Mouse (Mus musculus): ENCODE measurements around the gene Gm10097. TPM values are rescaled to one million over a fixed set of nuclear protein-coding genes. Genes with fewer than 3 reads are reported as not detected.

Gene Gm10097
- total RNA-seq (2012; rRNA removed): not detected in 2 replicates
- total RNA-seq (2014; rRNA removed): not detected in 2 replicates
- not detected in 2 replicates for polyA plus RNA-seq (2012; ENCODE audit: insufficient read length, low read depth)

GRCm38 (mm10) chr10:5068676-5069265 is at the start of gene Gm10097:
Gm10097 (plus strand) TSS chr10:5069192.
- no peaks in the 10 kb centered on the region for H3K9me3 ChIP-seq (replicated peaks; ENCODE audit: low read length)
- H3K27me3 ChIP-seq (replicated peaks): no peaks in the 10 kb centered on the region
- H3K9ac ChIP-seq (ENCODE audit: insufficient read depth, low read depth): no peak within 1 kb of the TSS
- in situ Hi-C loops (cut with MboI; ENCODE audit: low pct_ligation_motif_present, low pct_unique_long_range_greater_than_20kb, low sequenced_read_pairs): no loop called here
- no peak within 1 kb of the TSS for H3K4me2 ChIP-seq (ENCODE audit: insufficient read depth, low read depth, poor library complexity, severe bottlenecking)
- H3K36me3 ChIP-seq (replicated peaks in 1 of 2; ENCODE audit: control insufficient read depth in 1 of 2, insufficient read depth in 1 of 2, low read length in 1 of 2): peaks cover 0 to 11% of the 10 kb centered on the region in 2 experiments
- DNase-seq (ENCODE audit: extremely low read depth): no peak
- no peaks in the 10 kb centered on the region for H3K4me1 ChIP-seq (ENCODE audit: control insufficient read depth in 1 of 2, insufficient read depth in 2 of 2)
- dilution Hi-C loops (cut with MboI; ENCODE audit: extremely low pct_ligation_motif_present, extremely low pct_unique_long_range_greater_than_20kb, low sequenced_read_pairs): no loop called here
- H3K27ac ChIP-seq (ENCODE audit: insufficient read depth, low read depth): no peak within 1 kb of the TSS
- H3K79me2 ChIP-seq (replicated peaks; ENCODE audit: control insufficient read depth, extremely low read depth, insufficient read depth, poor library complexity, severe bottlenecking): no peaks in the 10 kb centered on the region
- no peak within 1 kb of the TSS for H3K4me3 ChIP-seq (replicated peaks in 1 of 3; ENCODE audit: low read depth in 2 of 3, low read length in 2 of 3, poor library complexity in 1 of 3)
- TF ChIP-seq USF2 (conservative IDR thresholded peaks at IDR 0.05; ENCODE audit: low read depth, low read length): no peak
- TF ChIP-seq POLR2AphosphoS2 (IDR thresholded peaks at IDR 0.05; ENCODE audit: low read depth, low read length): no peak
- TF ChIP-seq USF1 (IDR thresholded peaks at IDR 0.05; ENCODE audit: low read depth, low read length): no peak
- no peak for TF ChIP-seq POLR2A (IDR thresholded peaks at IDR 0.05; ENCODE audit: low read depth, low read length)
- TF ChIP-seq JUND (conservative IDR thresholded peaks at IDR 0.05; ENCODE audit: low read depth, low read length): no peak

GRCm38 (mm10) chr10:5025906-5026305 is 43.1 kb upstream of the Gm10097 start:
- Histone ChIP-seq H3K4me1 (ENCODE audit: control insufficient read depth in 1 of 2, insufficient read depth in 2 of 2) (no peaks in the 10 kb centered on the region), H3K27me3 (replicated peaks) (no peaks in the 10 kb centered on the region), H3K4me3 (replicated peaks in 1 of 3; ENCODE audit: low read depth in 2 of 3, low read length in 2 of 3, poor library complexity in 1 of 3) (no peak overlapping the region), H3K36me3 (replicated peaks in 1 of 2; ENCODE audit: control insufficient read depth in 1 of 2, insufficient read depth in 1 of 2, low read length in 1 of 2) (peaks cover 0 to 7% of the 10 kb centered on the region in 2 experiments), H3K4me2 (ENCODE audit: insufficient read depth, low read depth, poor library complexity, severe bottlenecking) (no peak overlapping the region), H3K9me3 (replicated peaks; ENCODE audit: low read length) (no peaks in the 10 kb centered on the region), H3K27ac (ENCODE audit: insufficient read depth, low read depth) (no peak overlapping the region), H3K79me2 (replicated peaks; ENCODE audit: control insufficient read depth, extremely low read depth, insufficient read depth, poor library complexity, severe bottlenecking) (no peaks in the 10 kb centered on the region), H3K9ac (ENCODE audit: insufficient read depth, low read depth) (no peak overlapping the region)
- dilution Hi-C loops (cut with MboI; ENCODE audit: extremely low pct_ligation_motif_present, extremely low pct_unique_long_range_greater_than_20kb, low sequenced_read_pairs) (no loop called here), in situ Hi-C loops (cut with MboI; ENCODE audit: low pct_ligation_motif_present, low pct_unique_long_range_greater_than_20kb, low sequenced_read_pairs) (no loop called here)
- no peak for TF ChIP-seq CHD1 (IDR thresholded peaks at IDR 0.05; ENCODE audit: low read depth, low read length)
- TF ChIP-seq MAX (IDR thresholded peaks at IDR 0.05; ENCODE audit: low read length): no peak
- TF ChIP-seq RAD21 (IDR thresholded peaks at IDR 0.05; ENCODE audit: low read depth, low read length): no peak
- no peak for TF ChIP-seq JUN (IDR thresholded peaks at IDR 0.05; ENCODE audit: insufficient read depth, low read depth, low read length)
- TF ChIP-seq USF2 (conservative IDR thresholded peaks at IDR 0.05; ENCODE audit: low read depth, low read length): no peak
- TF ChIP-seq USF1 (IDR thresholded peaks at IDR 0.05; ENCODE audit: low read depth, low read length): no peak
- no peak for TF ChIP-seq CTCF (conservative IDR thresholded peaks at IDR 0.05 in 1 of 2, IDR thresholded peaks at IDR 0.05 in 1 of 2; ENCODE audit: low read depth in 2 of 2, low read length in 2 of 2)
- no peak for TF ChIP-seq SMC3 (IDR thresholded peaks at IDR 0.05; ENCODE audit: low read depth, low read length)
- TF ChIP-seq RCOR1 (conservative IDR thresholded peaks at IDR 0.05; ENCODE audit: low read depth, low read length): no peak
- TF ChIP-seq HCFC1 (IDR thresholded peaks at IDR 0.05; ENCODE audit: low read depth, low read length): no peak
- TF ChIP-seq TBP (conservative IDR thresholded peaks at IDR 0.05; ENCODE audit: low read depth, low read length): no peak
- no peak for TF ChIP-seq NELFE (IDR thresholded peaks at IDR 0.05; ENCODE audit: low read depth, low read length)
- no peak for TF ChIP-seq JUND (conservative IDR thresholded peaks at IDR 0.05; ENCODE audit: low read depth, low read length)
- no peak for TF ChIP-seq GABPA (IDR thresholded peaks at IDR 0.05; ENCODE audit: insufficient replicate concordance, low read depth, low read length)
- no peak for TF ChIP-seq POLR2AphosphoS2 (IDR thresholded peaks at IDR 0.05; ENCODE audit: low read depth, low read length)
- no peak for TF ChIP-seq POLR2A (IDR thresholded peaks at IDR 0.05; ENCODE audit: low read depth, low read length)
- TF ChIP-seq BHLHE40 (IDR thresholded peaks at IDR 0.05; ENCODE audit: low read depth, low read length): no peak
- TF ChIP-seq ZNF384 (IDR thresholded peaks at IDR 0.05; ENCODE audit: low read depth, low read length): no peak
- no peak for DNase-seq (ENCODE audit: extremely low read depth)

All from CH12.LX (cell line).